Mouse (Mus musculus): ENCODE measurements around the gene Evi2. TPM values are rescaled to one million over a fixed set of nuclear protein-coding genes. Genes with fewer than 3 reads are reported as not detected.

Evi2 gene
- 1.2 and 1.7 TPM in 2 replicates for polyA plus RNA-seq (2014; fragmentation: Nextera tagmentation; extraction: Ambion mirVana)

- H3K9ac ChIP-seq (ENCODE audit: low read depth, low read length), result no peak within 1 kb of the TSS
- 88% methylated on average over 7 of the region's 7 CpGs for WGBS
- H3K4me2 ChIP-seq (replicated peaks; ENCODE audit: low read depth, low read length), result no peak within 1 kb of the TSS
- H3K27ac ChIP-seq (ENCODE audit: low read depth, low read length), result no peak within 1 kb of the TSS
- H3K4me3 ChIP-seq (ENCODE audit: low read length), result no peak within 1 kb of the TSS
- peaks cover 3% of the 10 kb centered on the region; the same call in 1 of the 2 replicates for H3K36me3 ChIP-seq (ENCODE audit: control insufficient read depth, insufficient read depth, low read length)
- H3K27me3 ChIP-seq (ENCODE audit: control insufficient read depth, insufficient read depth, low read length), result no peaks in the 10 kb centered on the region
- no peaks in the 10 kb centered on the region for H3K4me1 ChIP-seq (ENCODE audit: control insufficient read depth, insufficient read depth, low read length)
- no peaks in the 10 kb centered on the region for H3K9me3 ChIP-seq (ENCODE audit: control insufficient read depth, low read length)
- no peak for ATAC-seq (ENCODE audit: low FRiP score, low TSS enrichment)
Measured at GRCm38 (mm10) chr11:79530333-79530761, at the start of gene Evi2, which contains the start of gene Evi2a. Gene Evi2, minus strand, starts transcription at chr11:79530589. Gene Evi2a, minus strand, starts transcription at chr11:79530609.

GRCm38 (mm10) chr11:79577741-79578140, 47.4 kb upstream of the Evi2 start:
- Histone ChIP-seq H3K9ac (ENCODE audit: low read depth, low read length) (no peak overlapping the region), H3K9me3 (ENCODE audit: control insufficient read depth, low read length) (no peaks in the 10 kb centered on the region), H3K27ac (ENCODE audit: low read depth, low read length) (no peak overlapping the region), H3K4me3 (ENCODE audit: low read length) (no peak overlapping the region), H3K4me2 (replicated peaks; ENCODE audit: low read depth, low read length) (no peak overlapping the region), H3K36me3 (ENCODE audit: control insufficient read depth, insufficient read depth, low read length) (peaks cover 33% of the 10 kb centered on the region; the same call in 1 of the 2 replicates), H3K27me3 (ENCODE audit: control insufficient read depth, insufficient read depth, low read length) (no peaks in the 10 kb centered on the region), H3K4me1 (ENCODE audit: control insufficient read depth, insufficient read depth, low read length) (0 out of 2 replicates have a peak, but pooled peaks cover 2% of the 10 kb centered on the region)
- ATAC-seq (ENCODE audit: low FRiP score, low TSS enrichment), result no peak
- 60% methylated on average over 5 of the region's 5 CpGs for WGBS

GRCm38 (mm10) chr11:79575383-79576073, 45.1 kb upstream of the Evi2 start:
- H3K4me2 ChIP-seq (replicated peaks; ENCODE audit: low read depth, low read length), result no peak overlapping the region
- peaks cover 53% of the 10 kb centered on the region for H3K36me3 ChIP-seq (ENCODE audit: control insufficient read depth, insufficient read depth, low read length)
- 92% methylated on average over 14 of the region's 14 CpGs for WGBS

GRCm38 (mm10) chr11:79573836-79574235, 43.4 kb upstream of the Evi2 start:
- no peaks in the 10 kb centered on the region for H3K4me1 ChIP-seq (ENCODE audit: control insufficient read depth, insufficient read depth, low read length)
- no peaks in the 10 kb centered on the region for H3K27me3 ChIP-seq (ENCODE audit: control insufficient read depth, insufficient read depth, low read length)
- H3K4me3 ChIP-seq (ENCODE audit: low read length), result no peak overlapping the region
- peaks cover 61% of the 10 kb centered on the region for H3K36me3 ChIP-seq (ENCODE audit: control insufficient read depth, insufficient read depth, low read length)
- H3K4me2 ChIP-seq (replicated peaks; ENCODE audit: low read depth, low read length), result no peak overlapping the region
- ATAC-seq (ENCODE audit: low FRiP score, low TSS enrichment), result no peak
- H3K9me3 ChIP-seq (ENCODE audit: control insufficient read depth, low read length), result no peaks in the 10 kb centered on the region
- H3K9ac ChIP-seq (ENCODE audit: low read depth, low read length), result no peak overlapping the region
- H3K27ac ChIP-seq (ENCODE audit: low read depth, low read length), result no peak overlapping the region
- 88% methylated on average over 3 of the region's 3 CpGs for WGBS

More at GRCm38 (mm10) chr11:79575383-79576073, 45.1 kb upstream of the Evi2 start:
- no peak for ATAC-seq (ENCODE audit: low FRiP score, low TSS enrichment)
- Histone ChIP-seq H3K4me1 (ENCODE audit: control insufficient read depth, insufficient read depth, low read length) (no peaks in the 10 kb centered on the region), H3K9ac (ENCODE audit: low read depth, low read length) (no peak overlapping the region), H3K27ac (ENCODE audit: low read depth, low read length) (no peak overlapping the region), H3K27me3 (ENCODE audit: control insufficient read depth, insufficient read depth, low read length) (no peaks in the 10 kb centered on the region), H3K4me3 (ENCODE audit: low read length) (no peak overlapping the region), H3K9me3 (ENCODE audit: control insufficient read depth, low read length) (no peaks in the 10 kb centered on the region)

- ATAC-seq (ENCODE audit: low FRiP score, low TSS enrichment), result no peak
Measured at GRCm38 (mm10) chr11:79570319-79570718, 39.9 kb upstream of the Evi2 start.

GRCm38 (mm10) chr11:79568197-79568911, 38.0 kb upstream of the Evi2 start:
- Histone ChIP-seq H3K4me3 (ENCODE audit: low read length) (no peak overlapping the region), H3K4me2 (replicated peaks; ENCODE audit: low read depth, low read length) (no peak overlapping the region), H3K4me1 (ENCODE audit: control insufficient read depth, insufficient read depth, low read length) (no peaks in the 10 kb centered on the region), H3K9ac (ENCODE audit: low read depth, low read length) (no peak overlapping the region), H3K36me3 (ENCODE audit: control insufficient read depth, insufficient read depth, low read length) (peaks cover 78% of the 10 kb centered on the region), H3K9me3 (ENCODE audit: control insufficient read depth, low read length) (no peaks in the 10 kb centered on the region), H3K27me3 (ENCODE audit: control insufficient read depth, insufficient read depth, low read length) (no peaks in the 10 kb centered on the region), H3K27ac (ENCODE audit: low read depth, low read length) (no peak overlapping the region)
- WGBS, result 93% methylated on average over 11 of the region's 11 CpGs
- no peak for ATAC-seq (ENCODE audit: low FRiP score, low TSS enrichment)

More at GRCm38 (mm10) chr11:79570319-79570718, 39.9 kb upstream of the Evi2 start:
- Histone ChIP-seq H3K4me2 (replicated peaks; ENCODE audit: low read depth, low read length) (no peak overlapping the region), H3K9ac (ENCODE audit: low read depth, low read length) (no peak overlapping the region), H3K9me3 (ENCODE audit: control insufficient read depth, low read length) (no peaks in the 10 kb centered on the region), H3K4me1 (ENCODE audit: control insufficient read depth, insufficient read depth, low read length) (no peaks in the 10 kb centered on the region), H3K27ac (ENCODE audit: low read depth, low read length) (no peak overlapping the region), H3K36me3 (ENCODE audit: control insufficient read depth, insufficient read depth, low read length) (peaks cover 80% of the 10 kb centered on the region), H3K27me3 (ENCODE audit: control insufficient read depth, insufficient read depth, low read length) (no peaks in the 10 kb centered on the region), H3K4me3 (ENCODE audit: low read length) (no peak overlapping the region)
- 96% methylated on average over 2 of the region's 2 CpGs for WGBS

- Histone ChIP-seq H3K9ac (ENCODE audit: low read depth, low read length) (no peak overlapping the region), H3K4me1 (ENCODE audit: control insufficient read depth, insufficient read depth, low read length) (no peaks in the 10 kb centered on the region), H3K27ac (ENCODE audit: low read depth, low read length) (no peak overlapping the region), H3K4me2 (replicated peaks; ENCODE audit: low read depth, low read length) (no peak overlapping the region), H3K36me3 (ENCODE audit: control insufficient read depth, insufficient read depth, low read length) (peaks cover 82% of the 10 kb centered on the region), H3K9me3 (ENCODE audit: control insufficient read depth, low read length) (no peaks in the 10 kb centered on the region), H3K27me3 (ENCODE audit: control insufficient read depth, insufficient read depth, low read length) (no peaks in the 10 kb centered on the region), H3K4me3 (ENCODE audit: low read length) (no peak overlapping the region)
- ATAC-seq (ENCODE audit: low FRiP score, low TSS enrichment), result no peak
- 61% methylated on average over 1 of the region's 1 CpGs for WGBS
Measured at GRCm38 (mm10) chr11:79566947-79567346, 36.6 kb upstream of the Evi2 start.

- 94% methylated on average over 7 of the region's 7 CpGs for WGBS
- Histone ChIP-seq H3K36me3 (ENCODE audit: control insufficient read depth, insufficient read depth, low read length) (peaks cover 80% of the 10 kb centered on the region), H3K9me3 (ENCODE audit: control insufficient read depth, low read length) (no peaks in the 10 kb centered on the region), H3K4me2 (replicated peaks; ENCODE audit: low read depth, low read length) (no peak overlapping the region), H3K9ac (ENCODE audit: low read depth, low read length) (no peak overlapping the region), H3K4me1 (ENCODE audit: control insufficient read depth, insufficient read depth, low read length) (no peaks in the 10 kb centered on the region), H3K27ac (ENCODE audit: low read depth, low read length) (no peak overlapping the region), H3K4me3 (ENCODE audit: low read length) (no peak overlapping the region), H3K27me3 (ENCODE audit: control insufficient read depth, insufficient read depth, low read length) (no peaks in the 10 kb centered on the region)
- no peak for ATAC-seq (ENCODE audit: low FRiP score, low TSS enrichment)
Measured at GRCm38 (mm10) chr11:79563493-79563892, 33.1 kb upstream of the Evi2 start.

- Histone ChIP-seq H3K4me3 (ENCODE audit: low read length) (no peak overlapping the region), H3K9ac (ENCODE audit: low read depth, low read length) (no peak overlapping the region), H3K9me3 (ENCODE audit: control insufficient read depth, low read length) (no peaks in the 10 kb centered on the region), H3K27ac (ENCODE audit: low read depth, low read length) (no peak overlapping the region), H3K4me1 (ENCODE audit: control insufficient read depth, insufficient read depth, low read length) (no peaks in the 10 kb centered on the region), H3K4me2 (replicated peaks; ENCODE audit: low read depth, low read length) (no peak overlapping the region), H3K36me3 (ENCODE audit: control insufficient read depth, insufficient read depth, low read length) (peaks cover 73% of the 10 kb centered on the region), H3K27me3 (ENCODE audit: control insufficient read depth, insufficient read depth, low read length) (no peaks in the 10 kb centered on the region)
- ATAC-seq (ENCODE audit: low FRiP score, low TSS enrichment), result no peak
- 92% methylated on average over 4 of the region's 4 CpGs for WGBS
Measured at GRCm38 (mm10) chr11:79560536-79560935, 30.1 kb upstream of the Evi2 start.
